Mouse (Mus musculus) limb, embryonic 14.5 days (tissue): Measurements from ENCODE around the gene Wdr60. TPM values are rescaled to one million over a fixed set of nuclear protein-coding genes. Genes with fewer than 3 reads are reported as not detected.

ENCODE experiments used
- ATAC-seq: fragments of 200-750 bp; cut with Nextera tagmentation; 2 replicates; pipeline ENCODE4 v1.8.0; 2017; ENCODE audit warnings: low read depth, moderate number of reproducible peaks, moderate TSS enrichment; ENCODE audit not compliant: low FRiP score
- DNase-seq: peaks from one replicate; pipeline ENCODE4 v3.0.0-alpha.2; 2015; ENCODE audit warnings: low spot score
- H3K27ac ChIP-seq: fragments of 300-500 bp; sonication (generic); replicated peaks from 2 replicates; pipeline ENCODE4 v1.5.1; 2014; ENCODE audit warnings: low read depth, mild to moderate bottlenecking, low read length, moderate library complexity, mixed read lengths
- H3K27me3 ChIP-seq: fragments of 300-500 bp; sonication (generic); 2 replicates; pipeline ENCODE4 v1.6.1; 2014; ENCODE audit warnings: low read length, mixed read lengths; ENCODE audit not compliant: control insufficient read depth, insufficient read depth
- H3K36me3 ChIP-seq: fragments of 300-500 bp; sonication (generic); 2 replicates; pipeline ENCODE4 v1.6.1; 2014; ENCODE audit warnings: mild to moderate bottlenecking, low read length, moderate library complexity, mixed read lengths; ENCODE audit not compliant: control insufficient read depth, insufficient read depth
- H3K4me1 ChIP-seq: fragments of 300-500 bp; sonication (generic); 2 replicates; pipeline ENCODE4 v1.6.1; 2014; ENCODE audit warnings: antibody characterized with exemption, low read length, mixed read lengths; ENCODE audit not compliant: control insufficient read depth, insufficient read depth
- H3K4me2 ChIP-seq: fragments of 300-500 bp; sonication (generic); replicated peaks from 2 replicates; pipeline ENCODE4 v1.6.1; 2014; ENCODE audit warnings: low read depth, mild to moderate bottlenecking, low read length, moderate library complexity; ENCODE audit not compliant: severe bottlenecking
- H3K4me3 ChIP-seq: fragments of 300-500 bp; sonication (generic); replicated peaks from 2 replicates; pipeline ENCODE4 v1.5.1; 2014; ENCODE audit warnings: low read length
- H3K9ac ChIP-seq: fragments of 300-500 bp; sonication (generic); 2 replicates; pipeline ENCODE4 v1.6.1; 2014; ENCODE audit warnings: mild to moderate bottlenecking, low read depth, low read length, moderate library complexity; ENCODE audit not compliant: severe bottlenecking
- H3K9me3 ChIP-seq: fragments of 300-500 bp; sonication (generic); 2 replicates; pipeline ENCODE4 v1.6.1; 2016; ENCODE audit warnings: low read length; ENCODE audit not compliant: control insufficient read depth
- POLR2A ChIP-seq: fragments of 200-500 bp; IDR thresholded peaks from 2 replicates; pipeline ENCODE4 v1.8.0; 2012; ENCODE audit warnings: inconsistent platforms, mild to moderate bottlenecking, moderate library complexity, borderline replicate concordance; ENCODE audit not compliant: insufficient read depth, insufficient read length; ENCODE audit errors: extremely low read depth
- WGBS: fragments of 180-500 bp; shearing (Covaris S2); extraction: QIAGEN DNeasy Blood & Tissue Kit; methylation state at CpG from one replicate; pipeline ENCODE4 v1.1.7; 2014; 5-methylcytosine and 5-hydroxymethylcytosine counted together
- polyA plus RNA-seq, 2 experiments: library from polyadenylated mRNA; depleted of rRNA in 1 of 2; stranded (reverse) in 1 of 2; unstranded in 1 of 2; fragments of >200 nt; fragmentation: Nextera tagmentation in 1 of 2; extraction: Ambion mirVana in 1 of 2; gene quantifications; 2 replicates each; pipeline versions ENCODE4 v1.2.1 to v1.2.3; 2012 to 2014

The Wdr60 gene
- polyA plus RNA-seq, 2 experiments = 20.7 to 25.9 TPM

DNA sequence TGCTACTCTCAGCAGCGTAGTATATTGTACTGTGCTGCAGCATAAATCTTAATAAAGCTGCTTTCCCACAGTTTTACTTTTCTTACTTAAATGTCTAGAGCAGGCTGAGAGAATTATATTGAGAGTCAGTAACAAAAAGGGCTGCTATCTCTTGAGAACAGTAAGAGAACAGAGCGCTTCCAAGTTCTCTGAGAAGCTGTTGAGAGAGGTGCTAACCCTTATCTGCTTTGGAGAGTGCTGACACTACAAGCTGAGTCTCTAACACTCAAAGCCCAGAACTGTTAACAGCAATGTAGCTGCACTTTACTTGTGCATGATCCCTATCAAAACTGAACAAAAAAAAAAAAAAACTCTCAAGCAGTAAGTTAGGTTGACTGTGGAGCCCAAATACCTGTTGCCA is 2.5 kb upstream of the Wdr60 start:
- DNase-seq = no peak
- Histone ChIP-seq H3K9ac (no peak overlapping the region), H3K9me3 (no peaks in the 10 kb centered on the region), H3K4me3 (no peak overlapping the region), H3K27ac (no peak overlapping the region), H3K27me3 (no peaks in the 10 kb centered on the region), H3K4me1 (no peaks in the 10 kb centered on the region), H3K36me3 (no peaks in the 10 kb centered on the region), H3K4me2 (no peak overlapping the region)
- ATAC-seq = no peak
- TF ChIP-seq POLR2A = no peak
- WGBS = 83% methylated on average over 2 of the region's 2 CpGs

DNA sequence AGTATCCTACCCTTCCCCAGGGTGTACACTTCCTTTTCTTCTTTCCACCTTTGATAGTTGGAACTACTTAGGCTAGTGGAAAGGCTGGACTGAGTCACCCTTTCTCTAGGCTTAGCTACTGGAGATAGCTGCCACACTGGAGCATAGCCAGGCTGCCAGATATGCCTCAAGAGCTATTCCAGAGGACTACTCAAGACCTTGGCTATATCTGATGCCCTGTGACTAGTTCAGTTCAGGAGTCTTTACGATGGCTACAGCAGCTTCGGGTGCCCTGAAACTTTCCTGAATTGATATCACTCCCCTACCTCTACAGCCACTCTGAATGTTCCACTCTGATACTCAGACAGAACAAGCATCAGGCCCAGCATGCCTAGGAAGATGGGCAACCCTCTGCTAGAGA is 1.9 kb upstream of the Wdr60 start:
- Histone ChIP-seq H3K9me3 (no peaks in the 10 kb centered on the region), H3K27ac (no peak overlapping the region), H3K9ac (no peak overlapping the region), H3K27me3 (no peaks in the 10 kb centered on the region), H3K4me3 (no peak overlapping the region), H3K4me2 (no peak overlapping the region), H3K4me1 (no peaks in the 10 kb centered on the region), H3K36me3 (no peaks in the 10 kb centered on the region)
- DNase-seq = no peak
- 91% methylated on average over 2 of the region's 2 CpGs for WGBS
- ATAC-seq = no peak
- no peak for TF ChIP-seq POLR2A

DNA sequence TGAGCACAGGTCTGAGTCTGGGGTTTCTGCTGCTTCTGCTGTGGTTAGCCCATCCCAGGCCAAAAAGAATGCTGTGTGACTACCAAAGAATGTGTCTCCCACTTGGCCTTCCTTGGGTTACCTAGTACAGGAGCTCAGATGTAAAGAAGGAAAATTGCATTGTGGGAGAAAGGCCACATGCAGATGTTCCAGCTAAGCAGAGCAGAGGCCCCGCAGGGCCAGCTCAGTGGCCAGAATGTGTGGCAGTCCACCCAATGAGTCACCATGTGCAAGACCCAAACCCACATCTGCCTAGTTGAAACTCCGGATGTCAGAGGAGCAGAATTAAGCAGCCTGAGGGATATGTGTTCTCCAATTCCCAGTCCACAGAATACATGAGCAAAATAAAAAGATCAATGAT is 4.5 kb downstream of the Wdr60 start:
- Histone ChIP-seq H3K27ac (no peak overlapping the region), H3K4me1 (no peaks in the 10 kb centered on the region), H3K27me3 (no peaks in the 10 kb centered on the region), H3K4me3 (no peak overlapping the region), H3K9me3 (no peaks in the 10 kb centered on the region), H3K4me2 (no peak overlapping the region), H3K9ac (no peak overlapping the region), H3K36me3 (peaks cover 17% of the 10 kb centered on the region)
- DNase-seq = no peak
- no peak for TF ChIP-seq POLR2A
- no peak for ATAC-seq
- 72% methylated on average over 2 of the region's 2 CpGs for WGBS

- Histone ChIP-seq H3K27me3 (no peaks in the 10 kb centered on the region), H3K4me3 (no peak overlapping the region), H3K4me1 (no peaks in the 10 kb centered on the region), H3K9me3 (no peaks in the 10 kb centered on the region), H3K27ac (no peak overlapping the region), H3K36me3 (peaks cover 27% of the 10 kb centered on the region), H3K4me2 (no peak overlapping the region), H3K9ac (no peak overlapping the region)
- ATAC-seq (no peak), DNase-seq (no peak)
- WGBS = 90% methylated on average over 11 of the region's 11 CpGs
- TF ChIP-seq POLR2A = no peak
These were observed 7.2 kb downstream of the Wdr60 start for GRCm38 (mm10) chr12:116255636-116256035.

DNA sequence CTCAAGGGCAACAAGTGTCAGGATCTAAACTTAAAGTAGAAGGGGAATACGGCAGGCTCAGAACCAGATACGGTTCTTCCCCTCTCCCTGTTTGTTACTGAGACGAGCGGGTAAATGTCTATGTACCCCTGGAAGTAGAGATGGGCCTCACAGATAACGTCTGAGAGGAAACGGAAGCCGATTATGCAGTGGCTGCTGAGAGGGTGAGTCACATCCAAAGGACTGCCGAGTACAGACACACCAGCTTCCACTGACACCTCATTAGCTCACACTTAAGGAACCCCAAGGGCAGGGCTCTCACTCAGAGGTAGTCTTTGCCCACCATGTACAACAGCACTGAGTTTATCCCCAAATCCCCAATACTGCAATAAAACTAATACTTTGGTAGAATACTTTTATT is 8.2 kb downstream of the Wdr60 start:
- no peak for TF ChIP-seq POLR2A
- Histone ChIP-seq H3K27me3 (no peaks in the 10 kb centered on the region), H3K36me3 (peaks cover 27% of the 10 kb centered on the region), H3K9ac (no peak overlapping the region), H3K4me2 (no peak overlapping the region), H3K4me3 (no peak overlapping the region), H3K9me3 (no peaks in the 10 kb centered on the region), H3K4me1 (no peaks in the 10 kb centered on the region), H3K27ac (no peak overlapping the region)
- 64% methylated on average over 8 of the region's 8 CpGs for WGBS
- ATAC-seq = no peak
- DNase-seq = no peak

DNA sequence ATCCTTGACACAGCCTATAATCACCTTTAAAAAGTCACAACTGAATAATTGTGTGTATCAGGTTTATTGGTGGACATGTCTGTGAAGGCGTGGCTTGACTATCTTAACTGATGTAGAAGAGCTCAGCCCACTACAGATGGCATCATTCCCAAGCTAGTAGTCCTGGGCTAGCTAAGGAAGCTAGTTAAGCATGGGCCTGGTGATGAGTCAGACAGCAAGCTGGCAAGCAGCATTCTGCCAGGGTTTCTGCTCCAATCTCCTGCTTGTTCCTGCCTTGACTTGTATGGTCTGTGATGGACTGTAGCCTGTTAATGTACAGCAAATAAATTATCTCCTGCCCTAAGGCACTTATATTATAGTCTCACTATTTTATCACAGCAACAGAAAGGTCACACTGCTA is 18.2 kb downstream of the Wdr60 start:
- Histone ChIP-seq H3K27ac (no peak overlapping the region), H3K4me2 (no peak overlapping the region), H3K9ac (no peak overlapping the region), H3K9me3 (no peaks in the 10 kb centered on the region), H3K27me3 (no peaks in the 10 kb centered on the region), H3K36me3 (peaks cover 31% of the 10 kb centered on the region), H3K4me3 (no peak overlapping the region), H3K4me1 (no peaks in the 10 kb centered on the region)
- ATAC-seq (no peak), DNase-seq (no peak)
- 88% methylated on average over 1 of the region's 1 CpGs for WGBS
- TF ChIP-seq POLR2A = no peak
